Mouse (Mus musculus) gastrocnemius, adult 2 months (tissue): ENCODE results near the gene Rpp30. TPM values are rescaled to one million over a fixed set of nuclear protein-coding genes. Genes with fewer than 3 reads are reported as not detected.

Source experiments
- DNase-seq: peaks from one replicate; pipeline ENCODE4 v3.0.0; 2022
- H3K27ac ChIP-seq: fragments of 200-600 bp; 2 replicates; pipeline ENCODE4 v1.8.1; 2022; ENCODE audit warnings: mild to moderate bottlenecking
- H3K4me3 ChIP-seq: fragments of 200-600 bp; 2 replicates; pipeline ENCODE4 v1.8.1; 2022; ENCODE audit warnings: mild to moderate bottlenecking, moderate library complexity
- CTCF ChIP-seq: fragments of 200-600 bp; IDR thresholded peaks from 2 replicates; pipeline ENCODE4 v1.8.1; 2022; ENCODE audit warnings: antibody characterized with exemption, mild to moderate bottlenecking, moderate library complexity
- intact Hi-C: fragments of 180-260 bp; cut with DNase I; formaldehyde crosslinking; loops from one replicate; pipeline ENCODE4 v1.15.1; 2025
- long read RNA-seq, 2 experiments: library from polyadenylated mRNA; stranded (forward); transcript quantifications; one replicate each; pipeline ENCODE4 v2.0.0; 2021
- total RNA-seq, 2 experiments: library from RNA; stranded (reverse); gene quantifications; 2 replicates each; pipeline ENCODE4 v1.2.3; 2021

The Rpp30 gene
- 10 to 100 TPM; 17.4 to 17.8 TPM for total RNA-seq
- long read RNA-seq, experiment 1, transcript Rpp30-201 (11 exons, 1,145 nt), result major isoform, 40 of 44 reads
- long read RNA-seq, experiment 1, partial matches to known transcripts, result 2 of 44 reads
- long read RNA-seq, experiment 1, other reads (novel, unspliced or antisense), result 2 of 44 reads
- long read RNA-seq, experiment 2, transcript Rpp30-201 (11 exons, 1,145 nt), result major isoform, 43 of 47 reads
- long read RNA-seq, experiment 2, partial matches to known transcripts, result 0 of 47 reads
- long read RNA-seq, experiment 2, other reads (novel, unspliced or antisense), result 4 of 47 reads

- H3K4me3 ChIP-seq, result peak within 1 kb of the TSS; percentile 78
- DNase-seq, result peak; percentile 90
- intact Hi-C loops, result loop anchor here (10.0 kb wide), 1 partner anchor 1089 kb away; no protein-coding TSS in a partner anchor
- no peak for TF ChIP-seq CTCF
- H3K27ac ChIP-seq, result peak within 1 kb of the TSS; percentile 84
Measured at GRCm38 (mm10) chr19:36083262-36084225, at the start of gene Rpp30. TSS of gene Rpp30 (plus strand) at chr19:36083716.

GRCm38 (mm10) chr19:36046046-36046445, 37.5 kb upstream of the Rpp30 start:
- DNase-seq, result no peak
- H3K4me3 ChIP-seq, result no peak overlapping the region
- no peak overlapping the region for H3K27ac ChIP-seq
- intact Hi-C loops, result no loop called here
- no peak for TF ChIP-seq CTCF

GRCm38 (mm10) chr19:36056502-36057221, 26.9 kb upstream of the Rpp30 start:
- intact Hi-C loops, result no loop called here
- Histone ChIP-seq H3K4me3 (peak overlapping the region; percentile 67), H3K27ac (peak overlapping the region; percentile 54; the same call in 1 of the 2 replicates)
- no peak for DNase-seq
- TF ChIP-seq CTCF, result no peak

- intact Hi-C loops, result no loop called here
- Histone ChIP-seq H3K27ac (peak within 1 kb of the TSS; percentile 54; the same call in 1 of the 2 replicates), H3K4me3 (peak within 1 kb of the TSS; percentile 67)
- DNase-seq, result peak; percentile 52
- TF ChIP-seq CTCF, result peak; percentile 37
Measured at GRCm38 (mm10) chr19:36057231-36057811, 26.2 kb upstream of the Rpp30 start, which contains the start of gene Htr7. TSS of gene Htr7 (minus strand) at chr19:36057507.

- peak; percentile 22 for TF ChIP-seq CTCF
- no peak overlapping the region for H3K27ac ChIP-seq
- no peak for DNase-seq
- intact Hi-C loops, result no loop called here
- H3K4me3 ChIP-seq, result no peak overlapping the region
Measured at GRCm38 (mm10) chr19:36062801-36063529, 20.6 kb upstream of the Rpp30 start.

- peak; percentile 26 for DNase-seq
- intact Hi-C loops, result loop anchor here (10.0 kb wide), 1 partner anchor 1088 kb away; no protein-coding TSS in a partner anchor
Measured at GRCm38 (mm10) chr19:36082606-36083261, 782 bp upstream of the Rpp30 start.

GRCm38 (mm10) chr19:36090781-36091180, 7.3 kb downstream of the Rpp30 start:
- intact Hi-C loops, result no loop called here
- TF ChIP-seq CTCF, result peak; percentile 64
- no peak overlapping the region for H3K27ac ChIP-seq
- no peak overlapping the region for H3K4me3 ChIP-seq
- DNase-seq, result no peak

More at GRCm38 (mm10) chr19:36082606-36083261, 782 bp upstream of the Rpp30 start:
- TF ChIP-seq CTCF, result peak; percentile 76
- Histone ChIP-seq H3K27ac (peak overlapping the region; percentile 84), H3K4me3 (peak overlapping the region; percentile 78)

GRCm38 (mm10) chr19:36097194-36097593, 13.7 kb downstream of the Rpp30 start:
- DNase-seq, result no peak
- TF ChIP-seq CTCF, result no peak
- intact Hi-C loops, result no loop called here
- no peak overlapping the region for H3K27ac ChIP-seq
- no peak overlapping the region for H3K4me3 ChIP-seq

- Histone ChIP-seq H3K27ac (no peak overlapping the region), H3K4me3 (no peak overlapping the region)
- no peak for DNase-seq
- TF ChIP-seq CTCF, result no peak
- intact Hi-C loops, result no loop called here
Measured at GRCm38 (mm10) chr19:36098265-36098664, 14.7 kb downstream of the Rpp30 start.

GRCm38 (mm10) chr19:36098916-36099315, 15.4 kb downstream of the Rpp30 start:
- intact Hi-C loops, result no loop called here
- TF ChIP-seq CTCF, result no peak

GRCm38 (mm10) chr19:36103909-36104308, 20.4 kb downstream of the Rpp30 start:
- Histone ChIP-seq H3K27ac (no peak overlapping the region), H3K4me3 (no peak overlapping the region)
- no peak for TF ChIP-seq CTCF
- intact Hi-C loops, result no loop called here
- DNase-seq, result no peak

More at GRCm38 (mm10) chr19:36098916-36099315, 15.4 kb downstream of the Rpp30 start:
- DNase-seq, result no peak
- Histone ChIP-seq H3K4me3 (no peak overlapping the region), H3K27ac (no peak overlapping the region)
